Mouse (Mus musculus) E14TG2a.4 (cell line): ENCODE measurements around the gene Mapk9.

Source experiments
- H3K27me3 ChIP-seq: 2 replicates; pipeline ENCODE4 v1.6.1; 2014; ENCODE audit warnings: low read length, control low read depth; ENCODE audit not compliant: insufficient read depth
- H3K36me3 ChIP-seq: 2 replicates; pipeline ENCODE4 v1.6.1; 2014; ENCODE audit warnings: low read length, control low read depth; ENCODE audit not compliant: insufficient read depth
- H3K4me1 ChIP-seq: replicated peaks from 2 replicates; pipeline ENCODE4 v1.6.1; 2014; ENCODE audit warnings: low read depth, low read length, control low read depth
- H3K4me3 ChIP-seq: replicated peaks from 2 replicates; pipeline ENCODE4 v1.5.1; 2014; ENCODE audit warnings: mild to moderate bottlenecking, low read length
- H3K9me3 ChIP-seq: 2 replicates; pipeline ENCODE4 v1.6.1; 2014; ENCODE audit warnings: low read length, control low read depth
- CTCF ChIP-seq: conservative IDR thresholded peaks from 2 replicates; pipeline ENCODE4 v1.5.1; 2014; ENCODE audit warnings: low read length
- NANOG ChIP-seq: IDR thresholded peaks from 2 replicates; pipeline ENCODE4 v1.6.1; 2014; ENCODE audit warnings: borderline replicate concordance, low read length, mixed read lengths
- POU5F1 ChIP-seq: IDR thresholded peaks from 2 replicates; pipeline ENCODE4 v1.6.1; 2014; ENCODE audit warnings: low read length, borderline replicate concordance

Gene Mapk9

GRCm38 (mm10) chr11:49831980-49832379 is 14.6 kb upstream of the Mapk9 start:
- H3K36me3 ChIP-seq: peaks cover 100% of the 10 kb centered on the region
- H3K4me3 ChIP-seq: no peak overlapping the region
- no peaks in the 10 kb centered on the region for H3K4me1 ChIP-seq
- H3K9me3 ChIP-seq: no peaks in the 10 kb centered on the region
- no peaks in the 10 kb centered on the region for H3K27me3 ChIP-seq
- TF ChIP-seq NANOG (no peak), CTCF (no peak), POU5F1 (no peak)

- no peak for TF ChIP-seq CTCF
Measured at GRCm38 (mm10) chr11:49832962-49833361, 13.6 kb upstream of the Mapk9 start.

GRCm38 (mm10) chr11:49834248-49834647 is 12.3 kb upstream of the Mapk9 start:
- Histone ChIP-seq H3K4me3 (no peak overlapping the region), H3K36me3 (peaks cover 99% of the 10 kb centered on the region), H3K27me3 (no peaks in the 10 kb centered on the region), H3K9me3 (no peaks in the 10 kb centered on the region), H3K4me1 (no peaks in the 10 kb centered on the region)
- no peak for TF ChIP-seq CTCF

More at GRCm38 (mm10) chr11:49832962-49833361, 13.6 kb upstream of the Mapk9 start:
- no peaks in the 10 kb centered on the region for H3K4me1 ChIP-seq
- H3K36me3 ChIP-seq: peaks cover 100% of the 10 kb centered on the region
- H3K9me3 ChIP-seq: no peaks in the 10 kb centered on the region
- H3K27me3 ChIP-seq: no peaks in the 10 kb centered on the region
- no peak overlapping the region for H3K4me3 ChIP-seq

- H3K9me3 ChIP-seq: no peaks in the 10 kb centered on the region
- no peak overlapping the region for H3K4me3 ChIP-seq
- no peaks in the 10 kb centered on the region for H3K27me3 ChIP-seq
- no peak for TF ChIP-seq NANOG
- TF ChIP-seq CTCF: no peak
- no peak for TF ChIP-seq POU5F1
- no peaks in the 10 kb centered on the region for H3K4me1 ChIP-seq
- H3K36me3 ChIP-seq: peaks cover 98% of the 10 kb centered on the region
Measured at GRCm38 (mm10) chr11:49835257-49835956, 11.1 kb upstream of the Mapk9 start.

- Histone ChIP-seq H3K4me3 (no peak overlapping the region), H3K4me1 (peaks cover 12% of the 10 kb centered on the region)
- no peak for TF ChIP-seq POU5F1
- no peak for TF ChIP-seq NANOG
Measured at GRCm38 (mm10) chr11:49837717-49838407, 8.7 kb upstream of the Mapk9 start.

GRCm38 (mm10) chr11:49840666-49841065 is 5.9 kb upstream of the Mapk9 start:
- Histone ChIP-seq H3K36me3 (peaks cover 62% of the 10 kb centered on the region), H3K9me3 (no peaks in the 10 kb centered on the region), H3K27me3 (no peaks in the 10 kb centered on the region), H3K4me3 (no peak overlapping the region), H3K4me1 (peaks cover 39% of the 10 kb centered on the region)
- no peak for TF ChIP-seq NANOG
- TF ChIP-seq CTCF: no peak
- no peak for TF ChIP-seq POU5F1

More at GRCm38 (mm10) chr11:49837717-49838407, 8.7 kb upstream of the Mapk9 start:
- Histone ChIP-seq H3K9me3 (no peaks in the 10 kb centered on the region), H3K36me3 (peaks cover 91% of the 10 kb centered on the region), H3K27me3 (no peaks in the 10 kb centered on the region)

- no peaks in the 10 kb centered on the region for H3K27me3 ChIP-seq
- H3K4me3 ChIP-seq: no peak overlapping the region
- TF ChIP-seq POU5F1: no peak
- no peak for TF ChIP-seq CTCF
- H3K36me3 ChIP-seq: peaks cover 50% of the 10 kb centered on the region
- H3K9me3 ChIP-seq: no peaks in the 10 kb centered on the region
- H3K4me1 ChIP-seq: peaks cover 44% of the 10 kb centered on the region
Measured at GRCm38 (mm10) chr11:49841886-49842285, 4.7 kb upstream of the Mapk9 start.

- no peaks in the 10 kb centered on the region for H3K9me3 ChIP-seq
- H3K27me3 ChIP-seq: no peaks in the 10 kb centered on the region
- peaks cover 42% of the 10 kb centered on the region for H3K36me3 ChIP-seq
- peaks cover 50% of the 10 kb centered on the region for H3K4me1 ChIP-seq
- H3K4me3 ChIP-seq: no peak overlapping the region
- TF ChIP-seq POU5F1 (no peak), CTCF (no peak), NANOG (no peak)
Measured at GRCm38 (mm10) chr11:49842718-49843117, 3.8 kb upstream of the Mapk9 start.

- no peaks in the 10 kb centered on the region for H3K27me3 ChIP-seq
- TF ChIP-seq POU5F1 (no peak), CTCF (no peak), NANOG (no peak)
- H3K4me1 ChIP-seq: peaks cover 60% of the 10 kb centered on the region
- peak overlapping the region; percentile 18 for H3K4me3 ChIP-seq
- no peaks in the 10 kb centered on the region for H3K9me3 ChIP-seq
- H3K36me3 ChIP-seq: peaks cover 27% of the 10 kb centered on the region
Measured at GRCm38 (mm10) chr11:49844311-49844710, 2.2 kb upstream of the Mapk9 start.
